Mouse (Mus musculus) mouse embryonic stem cell (cell line): ENCODE results near the gene Izumo1.

ENCODE experiments used
- in situ Hi-C, 2 experiments: fragments of 300-500 bp; cut with MboI; formaldehyde crosslinking; loops; 1 replicate in 1 of 2; 3 replicates in 1 of 2; pipeline ENCODE4 v1.14.3; 2019 to 2020; ENCODE audit warnings: low sequenced_read_pairs in 2 of 2, low pct_unique_long_range_greater_than_20kb in 1 of 2, mixed read lengths in 1 of 2; ENCODE audit not compliant: unreplicated experiment in 1 of 2

The Izumo1 gene

GRCm38 (mm10) chr7:45621443-45621842, at the start of gene Izumo1:
Gene Izumo1, plus strand, starts transcription at chr7:45621811.
- in situ Hi-C loops: no loop called here

GRCm38 (mm10) chr7:45571966-45572365, 49.6 kb upstream of the Izumo1 start:
- in situ Hi-C loops: no loop called here

- in situ Hi-C loops: no loop called here
These were observed 47.7 kb upstream of the Izumo1 start for GRCm38 (mm10) chr7:45573954-45574353.

DNA sequence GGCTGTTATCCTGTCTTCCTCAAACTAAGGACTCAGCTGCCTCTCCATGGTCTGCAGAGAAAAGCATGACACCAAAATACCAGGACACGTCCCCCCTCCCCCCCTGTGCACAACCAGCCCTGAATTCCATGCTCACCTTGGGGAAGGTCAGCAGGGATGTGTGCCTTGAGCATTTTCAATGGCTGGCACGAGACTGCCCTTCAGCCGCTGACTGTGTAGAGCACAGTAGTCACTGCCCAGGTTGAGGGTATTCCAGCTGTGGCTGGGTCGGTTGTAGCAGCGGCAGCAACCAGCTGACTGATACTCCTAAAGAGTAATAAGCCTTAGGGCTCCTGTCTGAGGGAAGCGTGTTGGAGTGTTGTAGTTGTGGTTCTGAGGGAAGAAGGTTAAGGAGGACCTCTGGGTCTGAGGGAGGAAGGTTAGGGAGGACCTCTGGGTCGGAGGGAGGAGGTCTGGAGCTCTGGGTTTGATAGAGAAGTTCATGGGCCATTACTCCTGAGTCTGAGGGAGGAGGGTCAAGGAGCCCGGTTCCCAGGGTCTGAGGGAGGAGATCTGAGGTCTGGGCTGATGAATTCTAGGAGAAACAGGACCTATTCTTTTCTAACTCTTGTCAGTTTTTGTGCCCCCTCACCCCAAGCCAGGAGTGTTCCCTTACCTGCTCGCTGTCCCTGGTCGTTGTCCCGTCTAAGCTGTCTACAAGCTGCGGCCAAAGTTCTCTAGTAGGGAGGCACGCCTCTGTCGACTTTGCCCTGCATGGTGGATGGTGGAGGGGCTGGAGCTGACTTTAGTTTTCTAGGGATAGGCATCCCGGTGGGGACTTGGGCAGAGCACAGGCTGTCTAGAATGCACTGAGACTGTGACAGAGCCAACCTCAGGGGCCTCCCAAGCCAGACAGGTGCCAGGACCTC, 46.9 kb upstream of the Izumo1 start:
- in situ Hi-C loops: no loop called here

DNA sequence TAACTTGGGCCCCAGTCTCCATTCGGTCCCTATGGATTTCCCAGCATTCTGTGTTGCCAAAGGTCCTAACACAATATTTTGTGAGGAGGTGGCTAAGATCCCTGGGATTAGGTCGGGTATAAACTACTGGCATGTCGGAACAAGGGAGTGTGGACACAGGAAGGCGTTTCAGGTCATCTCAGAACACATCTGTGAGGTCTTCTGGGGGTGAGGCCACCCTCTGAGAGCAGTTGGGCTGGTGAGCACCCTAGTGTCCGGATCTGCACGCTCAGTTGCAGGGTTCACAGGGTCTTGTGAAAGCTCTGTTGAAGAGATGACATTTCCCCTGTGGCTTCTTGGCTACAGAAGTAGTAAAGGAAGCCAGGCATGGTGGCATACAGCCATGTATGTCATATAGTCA, 35.7 kb upstream of the Izumo1 start:
- in situ Hi-C loops: no loop called here

- in situ Hi-C loops: no loop called here
These were observed 33.7 kb upstream of the Izumo1 start for GRCm38 (mm10) chr7:45587631-45588592.

- in situ Hi-C loops: no loop called here
These were observed 32.4 kb upstream of the Izumo1 start for GRCm38 (mm10) chr7:45589173-45589572.

DNA sequence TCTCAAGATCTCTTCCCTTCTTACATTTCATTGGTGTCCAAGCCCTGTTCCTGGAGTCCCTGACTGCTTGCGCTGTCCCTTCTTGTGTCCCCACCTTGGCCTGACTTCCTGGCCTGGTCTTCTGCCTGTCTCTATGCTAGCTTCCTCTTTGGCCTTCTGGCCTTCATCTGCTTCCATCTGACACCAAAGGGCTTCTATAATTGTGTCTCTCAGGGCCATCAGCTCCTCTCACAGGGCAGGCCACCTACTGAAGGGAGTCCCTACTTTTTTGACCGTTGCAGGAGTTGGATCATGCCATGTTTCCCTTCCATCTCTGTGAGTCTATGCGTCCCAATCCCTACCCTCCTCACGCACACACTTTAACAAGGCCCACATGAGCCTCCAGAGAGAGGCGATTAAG, 31.7 kb upstream of the Izumo1 start:
- in situ Hi-C loops: loop anchor here in 1 of 2 experiments (5.0 kb wide), 1 partner anchor 123 kb away; the partner anchor contains the start of gene Bax

GRCm38 (mm10) chr7:45590874-45591273, 30.7 kb upstream of the Izumo1 start:
- in situ Hi-C loops: loop anchor here in 1 of 2 experiments (5.0 kb wide), 1 partner anchor 124 kb away; the partner anchor contains the start of gene Bax

DNA sequence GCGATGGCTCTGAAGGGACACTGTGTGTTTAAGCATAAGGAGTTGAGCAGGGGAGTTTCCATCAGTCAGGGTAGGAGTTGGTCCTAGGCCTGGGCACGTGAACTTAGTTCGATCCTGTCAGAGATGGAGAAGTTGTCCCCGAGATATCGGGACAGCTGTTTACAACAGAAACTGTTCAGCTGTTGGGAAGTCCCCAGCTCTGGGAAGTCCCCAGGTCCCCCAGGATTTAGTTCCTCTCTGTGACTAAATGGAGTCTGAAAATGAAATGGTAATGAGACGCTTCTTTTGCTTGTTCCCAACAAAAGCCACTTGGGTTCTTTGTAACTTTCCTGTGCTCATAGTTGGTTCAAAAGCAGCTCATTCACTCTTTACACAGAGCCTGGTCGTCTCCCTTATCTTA, 29.7 kb upstream of the Izumo1 start:
- in situ Hi-C loops: loop anchor here in 1 of 2 experiments (5.0 kb wide), 1 partner anchor 125 kb away; the partner anchor contains the start of gene Bax

DNA sequence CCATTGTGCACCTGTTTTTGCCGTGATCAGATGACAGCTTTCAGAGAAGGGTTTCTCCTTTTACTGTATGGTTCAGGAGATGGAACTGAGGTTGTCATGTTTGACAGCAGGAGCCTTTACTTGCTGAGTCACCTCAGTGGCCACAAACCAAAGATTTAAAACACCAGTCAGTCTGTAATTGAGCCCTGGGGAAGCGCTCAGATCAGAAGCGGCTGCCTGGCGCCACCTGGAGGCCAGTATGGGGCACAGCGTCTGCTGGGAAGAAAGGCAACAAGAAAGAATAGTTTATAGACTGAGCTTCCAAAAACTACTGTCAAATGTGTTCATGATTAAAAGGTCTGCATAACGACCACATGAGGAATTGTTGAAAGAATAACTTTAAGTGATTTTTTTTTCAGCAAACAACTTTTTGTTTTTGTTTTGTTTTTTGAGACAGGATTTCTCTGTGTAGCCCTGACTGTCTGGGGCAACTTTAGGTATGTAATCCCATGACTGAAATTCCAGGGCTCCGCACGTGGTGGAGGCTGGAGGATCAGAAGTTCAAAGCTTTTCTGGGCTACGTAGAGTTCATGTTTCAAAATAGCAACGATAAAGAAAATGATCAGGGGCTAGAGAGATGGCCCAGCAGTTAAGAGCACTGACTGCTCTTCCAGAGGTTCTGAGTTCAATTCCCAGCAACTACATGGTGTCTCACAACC, 28.3 kb upstream of the Izumo1 start:
- in situ Hi-C loops: loop anchor here in 1 of 2 experiments (5.0 kb wide), 1 partner anchor 126 kb away; the partner anchor contains the start of gene Bax

GRCm38 (mm10) chr7:45595176-45595575, 26.4 kb upstream of the Izumo1 start:
- in situ Hi-C loops: no loop called here

GRCm38 (mm10) chr7:45596107-45596506, 25.5 kb upstream of the Izumo1 start:
- in situ Hi-C loops: no loop called here

- in situ Hi-C loops: no loop called here
These were observed 24.6 kb upstream of the Izumo1 start for GRCm38 (mm10) chr7:45597013-45597412.

GRCm38 (mm10) chr7:45597527-45597926, 24.1 kb upstream of the Izumo1 start:
- in situ Hi-C loops: no loop called here

DNA sequence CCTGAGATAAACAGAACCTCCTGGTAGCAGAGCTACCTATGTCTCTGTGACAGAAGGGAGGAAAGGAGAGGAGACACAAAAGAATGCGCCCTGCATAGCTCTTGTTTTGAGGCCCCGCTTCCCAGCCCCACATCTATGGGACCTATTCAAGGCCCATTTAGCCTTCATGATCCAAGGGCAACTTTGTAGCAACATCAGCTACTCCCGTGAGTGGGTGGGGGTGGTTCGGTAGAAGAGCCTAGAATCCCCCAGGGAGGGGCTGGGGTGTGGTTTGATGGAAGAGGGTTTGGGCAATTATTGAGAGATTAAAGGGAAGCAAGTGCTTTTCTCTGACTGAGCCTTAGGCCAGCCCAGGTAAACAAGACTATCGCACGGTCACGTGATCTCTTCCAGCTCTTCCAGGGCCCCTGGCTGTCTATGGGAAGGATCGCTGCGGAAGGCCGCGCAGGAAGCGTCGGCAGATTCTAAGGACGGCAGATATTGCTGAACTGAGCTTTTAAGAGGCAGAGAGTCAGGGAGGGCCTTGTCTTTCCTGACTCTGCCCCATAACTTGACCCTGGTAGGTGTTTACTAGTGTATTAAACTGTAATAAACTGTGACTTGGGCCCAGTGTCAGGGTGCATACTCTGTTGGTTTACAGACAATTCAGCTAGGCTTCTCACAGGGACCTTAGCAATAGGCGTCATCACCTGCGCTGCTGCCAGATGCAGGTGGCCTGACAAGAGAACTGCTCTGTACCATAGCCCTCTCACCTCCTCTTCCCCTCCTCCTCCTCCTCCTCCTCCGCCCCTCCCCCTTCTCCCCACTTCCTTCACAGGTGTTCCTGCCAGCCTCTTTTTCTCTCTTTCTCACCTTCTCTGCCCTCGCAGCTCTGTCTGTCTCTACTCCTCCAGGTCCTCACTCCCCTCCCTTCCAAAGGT, 22.4 kb upstream of the Izumo1 start:
- in situ Hi-C loops: no loop called here

GRCm38 (mm10) chr7:45605704-45606289, 15.8 kb upstream of the Izumo1 start:
- in situ Hi-C loops: no loop called here
